Mouse (Mus musculus): ENCODE results near the gene Zfp553. TPM values are rescaled to one million over a fixed set of nuclear protein-coding genes. Genes with fewer than 3 reads are reported as not detected.

The Zfp553 gene
- polyA plus RNA-seq (2015; fragmentation: Nextera tagmentation; extraction: Ambion mirVana): 25.4 and 29.7 TPM in 2 replicates

DNA sequence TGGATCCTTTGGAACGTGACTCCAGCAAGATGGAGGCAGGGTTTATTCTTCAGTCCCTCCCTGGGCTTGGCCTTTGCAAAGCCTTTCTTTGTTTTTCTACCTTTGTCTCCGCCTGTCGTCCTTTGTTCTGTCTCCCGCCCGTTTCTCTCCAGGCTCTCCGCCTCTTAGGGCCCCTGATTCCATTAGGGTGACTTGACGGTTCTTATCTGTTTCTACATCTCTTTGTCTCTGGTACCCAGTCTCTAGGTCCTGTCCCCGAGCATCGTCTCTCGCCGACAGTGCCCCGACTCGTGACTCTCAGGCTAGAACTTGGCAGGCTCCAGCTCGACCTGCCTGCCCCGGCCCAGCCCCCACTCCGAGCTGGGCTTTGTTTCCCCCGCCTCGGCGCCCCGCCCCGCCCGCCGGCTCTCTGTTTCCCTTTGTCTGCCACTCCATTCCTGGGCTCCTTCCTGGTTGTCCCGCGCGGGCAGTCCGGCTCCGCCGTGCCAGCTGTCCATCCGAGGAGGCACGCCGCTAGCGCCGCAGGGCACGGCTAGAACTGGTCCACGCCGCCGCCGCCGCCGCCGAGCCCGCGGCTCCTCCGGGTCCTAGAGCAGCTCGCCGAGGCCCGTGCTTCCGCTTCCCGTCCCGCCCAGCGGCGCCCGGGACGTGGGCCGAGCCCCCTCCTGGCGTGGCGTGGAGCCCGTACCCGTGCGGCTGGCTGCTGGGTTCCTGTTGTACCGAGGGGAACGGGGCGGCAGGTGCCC, at the start of gene Zfp553, which contains the start of gene Sept1:
Zfp553 (plus strand) TSS at position 440 of the 746 bp plus-strand sequence.
Sept1 (minus strand) TSS at position 509 of the 746 bp plus-strand sequence.
- peak; percentile 87 for DNase-seq (ENCODE audit: low spot score)

DNA sequence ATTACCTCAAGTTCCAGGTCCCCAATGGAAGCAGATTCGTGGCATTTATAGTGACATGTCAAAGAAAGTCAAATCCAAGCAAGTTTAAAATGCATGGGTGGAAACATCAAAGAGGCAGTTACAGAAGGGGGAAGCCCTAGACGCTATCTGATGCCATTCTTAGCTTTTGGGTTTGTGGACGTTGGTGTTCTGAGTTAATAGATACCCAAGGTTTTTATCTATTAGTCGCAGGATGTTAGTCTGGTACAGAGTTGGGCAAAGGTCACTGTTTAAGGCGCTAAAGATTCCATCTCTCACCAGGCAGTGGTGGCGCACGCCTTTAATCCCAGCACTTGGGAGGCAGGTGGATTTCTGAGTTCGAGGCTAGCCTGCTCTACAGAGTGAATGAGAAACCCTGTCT, 49.5 kb upstream of the Zfp553 start:
- DNase-seq (ENCODE audit: low spot score): no peak

DNA sequence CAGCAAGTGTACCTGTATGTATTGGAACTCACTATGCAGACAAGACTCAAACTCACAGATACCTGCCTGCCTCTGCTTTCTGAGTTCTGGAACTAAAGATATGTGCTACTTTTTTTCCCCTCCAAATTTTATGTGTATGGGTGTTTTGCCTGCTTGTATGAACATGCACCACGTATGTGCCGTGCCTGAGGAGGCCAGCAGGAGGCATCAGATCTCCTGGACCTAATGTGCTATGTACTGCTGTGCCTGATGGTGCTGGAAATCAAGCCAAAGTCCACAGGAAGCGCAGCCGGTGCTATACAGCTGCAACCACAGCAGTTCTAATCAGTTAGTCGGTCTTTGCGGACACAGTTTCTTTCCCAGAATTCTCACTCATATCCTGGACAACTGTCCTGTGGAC, 49.0 kb upstream of the Zfp553 start:
- no peak for DNase-seq (ENCODE audit: low spot score)

DNA sequence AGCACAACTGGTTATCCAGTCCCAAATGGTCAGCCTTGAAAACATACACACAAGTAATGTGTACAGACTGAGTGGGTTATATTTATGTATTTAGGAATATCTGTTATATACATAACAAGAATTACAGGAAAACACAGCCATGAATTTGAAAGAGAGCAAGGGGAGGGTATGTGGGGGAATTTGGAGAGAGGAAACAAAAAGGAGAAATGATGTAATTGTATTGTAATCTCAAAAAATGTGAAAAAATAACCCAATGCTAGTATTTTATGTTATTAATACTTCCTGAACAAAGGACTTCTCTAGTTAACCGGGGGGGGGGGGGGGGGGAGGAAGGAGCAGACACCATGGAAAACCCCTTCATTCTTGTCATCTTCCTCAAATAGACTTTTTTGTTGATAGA, 48.1 kb upstream of the Zfp553 start:
- DNase-seq (ENCODE audit: low spot score): no peak

DNA sequence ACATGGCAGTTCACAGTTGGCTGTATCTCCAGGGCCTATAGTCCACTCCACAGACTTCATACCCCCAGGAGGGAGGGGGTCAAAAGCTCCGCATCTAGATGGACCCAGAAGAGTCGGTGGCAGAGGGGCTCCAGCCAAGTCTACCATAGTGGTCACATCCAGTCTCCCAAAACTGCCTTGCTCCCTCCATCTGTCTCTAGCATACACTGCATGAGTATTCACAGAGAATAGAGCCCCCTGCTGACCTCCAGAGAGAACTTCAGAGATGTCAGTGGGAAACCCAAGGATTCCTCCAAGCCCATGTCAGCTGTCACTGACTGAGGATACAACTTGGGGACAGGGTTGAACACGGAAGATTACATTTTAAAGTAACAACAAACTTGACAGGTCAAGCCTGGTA, 47.3 kb upstream of the Zfp553 start:
- peak; percentile 49 for DNase-seq (ENCODE audit: low spot score)

DNA sequence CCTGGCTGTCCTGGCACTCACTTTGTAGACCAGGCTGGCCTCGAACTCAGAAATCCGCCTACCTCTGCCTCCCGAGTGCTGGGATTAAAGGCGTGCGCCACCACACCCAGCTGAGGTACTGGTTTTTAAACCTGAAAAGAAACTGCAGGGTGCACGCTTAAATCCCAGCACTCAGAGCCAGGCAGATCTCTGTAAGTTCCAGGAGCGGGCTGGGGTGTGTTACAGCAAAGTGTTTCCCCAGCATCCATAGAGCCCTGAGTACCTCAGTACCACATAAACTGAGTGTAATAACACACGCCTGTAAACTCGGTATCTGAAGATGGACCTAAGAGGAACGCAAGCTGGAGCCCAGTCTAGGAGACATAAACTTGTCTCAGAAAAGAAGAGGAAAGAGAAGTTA, 45.5 kb upstream of the Zfp553 start:
- no peak for DNase-seq (ENCODE audit: low spot score)

DNA sequence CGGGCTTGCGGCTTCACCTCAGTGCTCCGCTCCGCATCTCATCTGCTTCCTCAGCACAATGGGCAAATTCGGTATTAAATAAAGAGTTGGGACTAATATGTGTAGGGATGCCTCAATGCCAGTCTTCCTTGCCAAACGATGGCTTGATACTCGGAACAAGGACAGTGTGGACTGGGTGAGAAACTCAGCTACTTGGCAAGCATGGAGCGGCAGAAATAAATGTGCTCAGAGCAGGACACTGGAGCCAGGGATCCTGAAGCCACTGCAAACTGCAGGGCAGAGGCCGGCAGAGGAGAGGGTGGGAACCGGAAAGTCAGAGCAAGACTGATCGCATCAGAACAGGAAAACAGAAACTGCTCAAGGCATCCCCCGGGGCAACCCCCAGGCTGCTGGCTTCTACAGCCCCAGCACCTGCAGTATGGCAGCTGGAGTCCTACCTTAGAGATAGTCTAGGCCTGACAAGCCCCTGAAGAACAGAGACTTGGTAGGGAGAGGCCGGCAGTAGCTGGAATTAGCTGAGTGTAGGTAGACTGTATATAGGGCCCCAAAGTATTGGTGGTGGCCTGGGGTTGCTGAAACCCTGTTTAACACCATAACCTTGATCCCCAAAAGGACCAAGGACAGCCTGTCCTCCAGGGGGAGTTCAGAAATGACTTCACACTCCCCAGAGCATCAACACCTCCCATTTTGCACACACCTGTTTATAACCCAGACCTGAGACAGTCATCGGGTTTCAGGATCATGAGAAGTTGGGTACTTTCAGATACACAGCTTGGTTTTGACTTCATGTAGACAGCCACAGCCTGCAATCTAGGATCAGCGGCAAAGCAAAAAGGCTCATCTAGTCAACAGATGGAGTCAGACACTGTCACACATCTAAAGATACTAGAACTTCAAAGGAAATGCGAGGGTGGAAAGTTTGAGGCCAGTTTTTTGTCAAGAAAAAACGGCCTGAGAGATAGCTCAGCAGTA, 44.3 kb upstream of the Zfp553 start:
- peak; percentile 71 for DNase-seq (ENCODE audit: low spot score)

DNA sequence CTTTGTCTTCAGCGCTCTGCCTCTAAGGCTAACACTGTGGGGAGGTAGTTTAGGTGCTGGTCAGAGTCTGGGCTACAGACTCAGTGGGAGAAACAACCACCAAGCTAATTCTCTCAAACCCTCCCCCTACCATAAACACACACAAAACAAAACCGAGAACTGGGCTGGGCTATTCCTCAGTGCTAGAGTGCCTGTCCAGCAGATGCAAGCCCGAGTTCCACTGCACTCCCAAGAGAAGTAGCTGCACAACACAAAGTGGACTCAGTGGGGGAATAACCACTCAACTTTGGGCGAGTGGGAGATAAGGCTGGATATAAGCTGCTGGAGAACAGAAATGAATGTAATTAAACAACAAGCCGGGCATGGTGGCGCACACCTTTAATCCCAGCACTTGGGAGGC, 42.2 kb upstream of the Zfp553 start:
- no peak for DNase-seq (ENCODE audit: low spot score)

DNA sequence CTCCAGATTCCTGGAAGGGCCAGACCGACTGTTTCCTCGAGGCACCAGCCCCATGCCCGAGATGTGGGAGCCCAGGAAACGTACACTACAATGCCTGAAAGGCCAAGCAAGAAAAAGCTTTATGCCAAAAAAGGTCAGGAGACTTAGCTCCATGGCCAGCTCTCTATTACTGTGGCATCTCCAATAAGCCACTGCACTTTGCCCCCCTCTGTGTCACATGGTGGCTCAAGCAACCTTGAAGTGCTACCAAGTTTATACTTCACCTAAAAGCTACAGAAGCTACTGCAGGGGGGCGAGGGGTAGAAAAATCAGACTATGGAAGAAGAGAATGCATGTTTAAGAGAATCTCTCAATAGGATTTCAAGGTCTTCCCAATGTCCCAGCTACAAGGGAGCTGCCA, 39.9 kb upstream of the Zfp553 start:
- no peak for DNase-seq (ENCODE audit: low spot score)

DNA sequence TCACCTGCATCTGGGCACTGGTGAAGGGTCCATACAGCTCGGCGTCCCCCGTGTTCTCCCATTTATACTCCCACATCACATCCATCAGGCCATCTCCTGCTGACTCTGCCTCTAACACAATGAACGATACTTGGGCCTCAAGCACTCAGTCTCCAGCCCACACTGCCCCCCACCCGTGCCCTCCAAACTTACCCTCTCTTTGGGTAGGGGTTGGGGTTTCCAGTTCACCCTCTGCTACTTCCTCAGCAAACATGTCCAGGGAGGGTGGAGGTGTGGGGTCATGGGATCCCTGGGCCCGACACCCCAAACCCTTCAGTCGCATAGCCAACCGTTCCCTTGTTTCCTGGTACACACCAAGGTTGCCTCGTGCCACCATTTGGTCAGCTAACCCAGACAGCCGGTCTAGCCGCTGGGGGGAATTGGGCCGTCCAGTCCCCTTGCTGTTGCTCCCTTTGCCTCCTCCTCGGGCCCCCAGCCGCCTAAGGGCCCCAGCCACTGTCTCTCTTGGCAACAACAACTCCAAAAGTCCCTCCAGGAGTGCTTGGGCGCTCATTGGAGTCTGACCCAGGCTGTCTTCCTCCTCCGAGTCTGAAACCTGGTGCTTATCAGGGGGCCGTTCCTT, 38.7 kb upstream of the Zfp553 start:
- no peak for DNase-seq (ENCODE audit: low spot score)

DNA sequence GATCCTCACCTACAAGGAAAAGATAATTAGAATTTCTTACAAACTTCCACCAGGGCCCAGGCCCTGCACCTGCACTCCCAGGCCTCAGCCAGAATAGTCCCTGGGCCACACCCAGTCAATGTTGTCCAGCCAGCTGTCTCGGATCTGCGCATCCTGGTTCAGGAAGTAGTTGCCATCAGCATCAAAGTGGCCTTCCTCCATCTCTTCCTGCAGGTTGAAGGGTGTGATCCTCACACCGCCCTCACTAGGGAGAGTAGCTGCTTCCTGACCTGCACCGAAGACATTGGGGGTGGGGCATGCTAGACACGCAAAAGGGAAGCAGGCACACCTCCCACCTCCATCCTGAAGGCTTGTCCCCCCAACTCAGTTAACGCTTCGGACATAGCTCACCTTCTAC, 38.2 kb upstream of the Zfp553 start:
- no peak for DNase-seq (ENCODE audit: low spot score)

DNA sequence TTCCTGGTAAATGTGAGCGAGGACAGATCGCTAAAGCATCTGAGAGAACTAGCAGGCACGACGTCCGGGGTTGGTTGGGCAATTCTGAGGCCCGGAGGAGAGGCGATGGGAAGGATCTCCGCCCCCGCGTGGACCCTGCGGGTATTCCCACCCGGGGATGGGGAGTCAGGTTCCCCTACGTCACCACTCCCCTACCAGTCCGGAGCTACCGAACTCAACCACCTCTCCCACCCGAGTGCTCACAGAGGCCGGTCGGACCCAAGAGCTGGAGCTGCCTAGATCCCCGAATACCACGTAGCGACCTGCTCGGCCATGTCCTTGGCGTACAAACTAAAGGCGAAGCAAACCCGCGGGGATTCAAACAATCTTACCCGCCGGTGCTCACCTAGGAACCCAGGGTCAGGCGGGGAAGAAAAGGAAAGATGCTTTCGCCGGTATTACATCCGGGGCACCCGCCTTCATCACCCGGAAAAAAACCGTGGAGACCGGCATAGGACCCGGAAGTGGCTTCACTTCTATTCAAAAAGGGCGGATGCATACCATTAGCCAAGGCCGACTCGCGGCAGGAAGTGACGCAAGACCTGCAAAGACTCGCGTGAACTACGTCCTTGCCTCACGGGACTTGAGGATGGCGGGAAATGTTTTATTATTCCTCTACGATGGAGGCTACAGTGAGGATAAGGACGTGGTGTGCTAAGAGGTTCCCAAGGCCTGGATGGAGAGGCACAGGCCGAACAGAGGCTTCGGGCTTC, 37.1 kb upstream of the Zfp553 start, which contains the start of gene Cd2bp2:
Cd2bp2 (minus strand) TSS at position 507 of the 752 bp plus-strand sequence.
- DNase-seq (ENCODE audit: low spot score): peak; percentile 98

DNA sequence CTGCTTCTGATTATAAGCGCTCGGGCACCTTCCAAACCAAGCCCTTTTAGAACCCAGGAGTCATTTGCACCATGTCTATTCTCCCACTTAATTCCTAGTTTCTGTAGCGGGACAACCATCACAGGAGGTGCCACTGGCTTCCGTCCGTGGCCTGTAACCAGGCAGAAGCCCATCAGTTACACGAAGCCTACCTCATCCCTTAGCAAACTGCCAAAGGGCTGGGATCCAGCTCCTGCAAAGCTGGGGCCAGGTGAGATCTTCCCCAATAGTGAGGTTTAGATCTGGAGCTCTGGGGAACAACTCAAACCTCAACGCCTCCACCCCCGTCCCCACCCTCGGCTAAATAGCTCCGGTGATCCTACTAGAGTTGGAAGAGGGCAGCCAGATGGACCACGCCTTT, 36.4 kb upstream of the Zfp553 start:
- no peak for DNase-seq (ENCODE audit: low spot score)

DNA sequence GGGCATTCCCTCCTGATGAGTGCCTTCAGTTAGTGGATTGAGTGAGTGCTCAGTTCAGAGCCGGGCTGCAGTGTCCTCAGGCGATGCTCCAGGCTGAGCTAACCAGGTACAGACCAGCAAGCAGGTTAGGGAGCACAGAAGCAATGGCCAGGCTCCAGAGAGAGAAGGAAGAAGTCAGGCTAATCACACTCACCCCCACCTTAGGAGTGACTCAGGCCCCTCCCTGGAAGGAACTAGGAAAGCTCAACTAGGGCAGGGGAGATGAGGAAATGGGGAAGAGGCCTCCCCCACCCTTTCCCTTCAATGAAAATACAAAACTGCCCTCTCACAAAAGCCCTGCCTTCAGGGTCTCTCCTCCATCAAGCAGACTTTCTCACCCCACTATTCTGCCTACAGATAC, 26.3 kb upstream of the Zfp553 start:
- DNase-seq (ENCODE audit: low spot score): no peak

DNA sequence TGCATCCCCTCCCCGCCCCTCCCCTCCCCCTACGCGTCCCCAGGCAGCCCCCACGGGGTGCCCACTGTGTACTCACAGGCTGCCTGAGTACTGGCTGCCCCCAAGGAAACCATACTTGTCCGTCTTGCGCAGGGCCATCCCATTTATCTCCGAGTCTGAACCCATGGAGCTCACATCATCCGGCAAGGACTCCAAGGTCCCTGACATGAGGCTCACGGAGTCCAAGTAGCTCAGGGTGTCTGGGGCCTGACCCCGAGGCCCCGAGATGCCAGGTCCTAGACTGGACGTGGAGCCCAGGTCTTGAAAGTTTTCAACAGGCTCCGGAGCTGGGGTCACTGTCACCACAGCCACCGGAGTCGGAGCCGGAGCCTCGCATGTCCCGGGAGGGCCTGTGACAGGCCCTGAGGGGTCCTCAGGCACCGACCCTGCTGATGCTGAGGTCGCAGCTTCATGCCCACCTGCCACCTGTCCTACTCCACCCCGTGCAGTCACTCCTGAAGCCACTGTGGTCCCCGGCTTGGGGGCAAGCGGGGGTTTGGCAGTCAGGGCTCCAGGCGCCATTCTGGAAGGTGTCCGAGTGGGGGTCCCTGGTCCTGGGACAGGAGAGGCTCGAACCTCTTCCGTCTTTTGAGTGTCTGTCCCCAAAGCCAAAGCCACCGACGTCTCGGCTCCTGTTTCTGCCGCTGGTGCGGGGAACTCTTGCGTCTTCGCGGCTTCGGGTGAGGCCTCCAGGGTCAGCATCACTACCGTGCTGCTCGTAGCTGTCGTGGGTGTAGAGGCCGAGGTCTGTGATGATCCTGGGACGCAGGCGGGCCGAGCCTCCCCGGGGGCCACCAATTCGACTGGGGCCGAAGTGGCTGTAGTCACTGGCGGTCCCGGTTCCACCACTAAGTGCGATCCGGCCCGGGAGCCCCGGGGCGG, 25.2 kb upstream of the Zfp553 start:
- peak; percentile 43 for DNase-seq (ENCODE audit: low spot score)

DNA sequence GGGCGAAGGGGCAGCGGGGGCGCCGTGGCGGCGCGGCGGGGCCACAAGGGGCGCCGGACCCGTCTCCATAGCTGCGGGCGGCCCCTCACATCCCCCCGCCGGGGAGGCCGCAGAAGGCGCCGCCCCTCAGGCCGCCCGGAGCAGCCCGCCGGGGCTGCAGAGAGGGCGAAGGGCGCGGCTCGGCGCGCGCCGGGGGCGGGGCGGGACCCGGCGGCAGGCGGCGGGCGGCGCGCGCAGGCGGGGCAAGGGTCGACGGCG, 24.6 kb upstream of the Zfp553 start, which contains the start of gene Tbc1d10b:
Tbc1d10b (minus strand) TSS at position 174 of the 258 bp plus-strand sequence.
- DNase-seq (ENCODE audit: low spot score): no peak

DNA sequence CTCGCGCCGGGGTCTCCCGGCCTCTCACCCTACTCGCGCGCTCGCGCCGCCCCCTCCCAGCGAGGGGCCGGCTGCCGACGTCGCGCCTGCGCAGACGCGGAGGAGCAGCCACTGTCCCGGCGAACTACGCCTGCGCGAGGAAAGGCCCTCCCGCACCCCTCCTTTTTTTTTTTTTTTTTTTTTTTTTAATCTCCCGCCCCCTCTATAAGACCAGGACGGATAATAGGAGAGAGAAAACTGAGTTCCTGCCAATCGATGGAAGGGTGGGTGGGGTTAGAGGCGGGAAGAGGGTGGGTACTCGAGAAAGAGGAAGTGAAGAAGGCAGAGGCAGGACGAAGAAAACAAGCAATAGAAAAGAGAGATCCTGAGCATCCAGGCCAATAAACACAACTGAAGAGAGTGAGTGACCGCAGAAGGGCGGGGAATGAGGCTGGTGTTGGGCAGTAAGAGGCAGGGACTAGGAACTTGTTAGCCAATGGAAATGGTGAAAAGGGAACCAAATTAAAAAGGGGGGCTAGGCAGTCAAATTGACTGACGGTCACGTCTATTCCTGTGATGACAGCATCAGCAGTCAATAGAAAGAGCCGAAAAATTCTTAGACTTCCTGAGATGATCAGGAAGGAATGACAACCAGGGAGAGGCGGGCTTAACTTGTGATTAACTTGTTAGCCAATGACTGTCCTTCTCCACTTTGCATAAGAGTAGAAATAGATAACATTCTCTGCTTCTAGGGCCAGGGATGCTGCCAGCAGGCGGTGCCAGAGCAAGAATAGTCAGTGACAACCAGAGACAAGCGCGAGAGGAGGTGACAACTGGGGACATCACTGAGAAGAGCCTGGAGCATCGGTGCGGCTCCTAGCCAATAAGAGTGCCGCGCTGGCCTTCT, 24.1 kb upstream of the Zfp553 start, which contains the start of gene Mylpf:
Mylpf (plus strand) TSS at position 338 of the 886 bp plus-strand sequence.
- DNase-seq (ENCODE audit: low spot score): peak; percentile 97

DNA sequence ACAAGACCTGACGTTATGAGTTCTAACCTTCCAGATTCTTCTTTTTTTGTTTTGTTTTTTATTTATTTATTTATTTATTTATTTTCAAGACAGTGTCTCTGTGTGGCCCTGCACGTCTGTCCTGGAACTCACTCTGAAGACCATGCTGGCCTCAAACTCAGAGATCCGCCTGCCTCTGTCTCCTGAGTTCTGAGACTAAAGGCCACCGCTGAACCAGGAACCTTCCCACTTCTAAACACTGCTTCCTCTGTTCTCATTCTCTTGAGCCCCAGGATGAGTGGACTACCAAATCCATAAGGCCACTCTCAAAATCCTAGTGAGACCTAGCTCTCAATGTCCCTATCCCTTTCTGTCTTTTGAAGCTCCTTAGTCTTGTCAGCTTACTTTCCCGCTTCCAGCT, 23.0 kb upstream of the Zfp553 start:
- no peak for DNase-seq (ENCODE audit: low spot score)

DNA sequence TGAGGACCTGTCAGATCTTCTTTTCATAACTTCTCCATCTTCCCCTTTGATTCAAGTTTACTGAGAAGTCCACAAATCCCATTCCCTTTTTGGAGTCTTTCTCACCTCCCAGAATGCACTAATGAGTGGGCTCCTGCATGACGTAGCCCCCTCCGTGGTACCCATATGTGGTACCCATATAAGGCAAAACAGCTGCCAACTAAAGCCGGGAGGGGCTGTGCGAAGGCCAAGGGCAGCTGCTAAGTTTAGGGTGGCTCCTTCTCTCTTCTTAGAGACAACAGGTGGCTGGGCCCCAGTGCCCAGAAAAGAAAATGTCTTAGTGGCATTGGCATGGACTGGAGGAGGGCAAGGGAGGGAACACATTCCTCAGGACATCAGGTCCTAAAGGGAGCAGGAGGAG, 22.6 kb upstream of the Zfp553 start:
- DNase-seq (ENCODE audit: low spot score): peak; percentile 50
